Mouse (Mus musculus) fat pad, adult 2 months (tissue): ENCODE measurements at regions not wholly inside any gene's neighbourhood (a gene's known extent, or its start where the extent isn't known, plus 50 kb on each side); places are given as distances from the start of the nearest gene placed in this dataset.

Experiments used
- DNase-seq: peaks from one replicate; pipeline ENCODE4 v3.0.0-alpha.2; 2011; ENCODE audit warnings: low read depth, low spot score; ENCODE audit errors: extremely low read depth

GRCm38 (mm10) chr5:119378261-119378660 lies 292.2 kb upstream of the Tbx3 start:
- DNase-seq = no peak

- DNase-seq = no peak
These were observed 290.5 kb upstream of the Tbx3 start for GRCm38 (mm10) chr5:119379915-119380432.

GRCm38 (mm10) chr5:119381495-119381894 lies 289.0 kb upstream of the Tbx3 start:
- DNase-seq = no peak

GRCm38 (mm10) chr5:119385506-119385905 lies 285.0 kb upstream of the Tbx3 start:
- DNase-seq = no peak

- no peak for DNase-seq
These were observed 283.6 kb upstream of the Tbx3 start for GRCm38 (mm10) chr5:119386821-119387220.

- no peak for DNase-seq
These were observed 283.2 kb upstream of the Tbx3 start for GRCm38 (mm10) chr5:119387261-119387660.

- no peak for DNase-seq
These were observed 281.6 kb upstream of the Tbx3 start for GRCm38 (mm10) chr5:119388841-119389240.

- no peak for DNase-seq
These were observed 281.1 kb upstream of the Tbx3 start for GRCm38 (mm10) chr5:119389384-119389783.

GRCm38 (mm10) chr5:119389857-119390256 lies 280.6 kb upstream of the Tbx3 start:
- no peak for DNase-seq

- no peak for DNase-seq
These were observed 272.0 kb upstream of the Tbx3 start for GRCm38 (mm10) chr5:119398475-119398874.

- no peak for DNase-seq
These were observed 270.1 kb upstream of the Tbx3 start for GRCm38 (mm10) chr5:119400223-119400935.

GRCm38 (mm10) chr5:119401915-119402314 lies 268.6 kb upstream of the Tbx3 start:
- DNase-seq = no peak

- no peak for DNase-seq
These were observed 267.8 kb upstream of the Tbx3 start for GRCm38 (mm10) chr5:119402651-119403050.

GRCm38 (mm10) chr5:119410966-119411365 lies 259.5 kb upstream of the Tbx3 start:
- DNase-seq = no peak

GRCm38 (mm10) chr5:119415835-119416234 lies 254.6 kb upstream of the Tbx3 start:
- DNase-seq = no peak

- DNase-seq = no peak
These were observed 252.0 kb upstream of the Tbx3 start for GRCm38 (mm10) chr5:119418486-119418885.

- no peak for DNase-seq
These were observed 242.9 kb upstream of the Tbx3 start for GRCm38 (mm10) chr5:119427511-119428019.

GRCm38 (mm10) chr5:119431271-119431756 lies 239.2 kb upstream of the Tbx3 start:
- DNase-seq = no peak

GRCm38 (mm10) chr5:119434572-119434971 lies 235.9 kb upstream of the Tbx3 start:
- DNase-seq = no peak

- no peak for DNase-seq
These were observed 222.0 kb upstream of the Tbx3 start for GRCm38 (mm10) chr5:119448494-119448893.

GRCm38 (mm10) chr5:119449166-119449565 lies 221.3 kb upstream of the Tbx3 start:
- DNase-seq = no peak

- no peak for DNase-seq
These were observed 210.7 kb upstream of the Tbx3 start for GRCm38 (mm10) chr5:119459751-119460150.
